Mouse (Mus musculus) heart, postnatal 14 days (tissue): ENCODE measurements at regions not wholly inside any gene's neighbourhood (a gene's known extent, or its start where the extent isn't known, plus 50 kb on each side); places are given as distances from the start of the nearest gene placed in this dataset.

Source experiments
- DNase-seq, 2 experiments: peaks; one replicate each; pipeline ENCODE4 v3.0.0; 2021 to 2022
- intact Hi-C: fragments of 180-260 bp; cut with DNase I; formaldehyde crosslinking; loops from one replicate; pipeline ENCODE4 v1.15.1; 2025

- DNase-seq: no peak
- intact Hi-C loops: no loop called here
Measured at GRCm38 (mm10) chr14:48050460-48050760, 70.2 kb upstream of the Peli2 start.

GRCm38 (mm10) chr14:48051971-48052370 is 68.7 kb upstream of the Peli2 start:
- no peak for DNase-seq
- intact Hi-C loops: no loop called here

GRCm38 (mm10) chr14:48052405-48052804 is 68.2 kb upstream of the Peli2 start:
- DNase-seq: no peak
- intact Hi-C loops: no loop called here

GRCm38 (mm10) chr14:48053151-48053550 is 67.5 kb upstream of the Peli2 start:
- intact Hi-C loops: no loop called here

GRCm38 (mm10) chr14:48054719-48055118 is 65.9 kb upstream of the Peli2 start:
- DNase-seq: no peak
- intact Hi-C loops: no loop called here

More at GRCm38 (mm10) chr14:48053151-48053550, 67.5 kb upstream of the Peli2 start:
- no peak for DNase-seq

GRCm38 (mm10) chr14:48055861-48056260 is 64.8 kb upstream of the Peli2 start:
- no peak for DNase-seq
- intact Hi-C loops: no loop called here

- intact Hi-C loops: no loop called here
- DNase-seq: no peak
Measured at GRCm38 (mm10) chr14:48058234-48058868, 62.3 kb upstream of the Peli2 start.

- no peak for DNase-seq
- intact Hi-C loops: no loop called here
Measured at GRCm38 (mm10) chr14:48059664-48060455, 60.8 kb upstream of the Peli2 start.

- intact Hi-C loops: no loop called here
- no peak for DNase-seq
Measured at GRCm38 (mm10) chr14:48068641-48069040, 52.0 kb upstream of the Peli2 start.
